Mouse (Mus musculus) liver, embryonic 13.5 days (tissue): Measurements from ENCODE around the gene Zfp410. TPM values are rescaled to one million over a fixed set of nuclear protein-coding genes. Genes with fewer than 3 reads are reported as not detected.
"Not testable (repeated sequence)": the region's sequence is repeated elsewhere in the genome, so short reads cannot be mapped to it uniquely, and the experiment has no call there.

Experiments
- ATAC-seq: fragments of 200-750 bp; cut with Nextera tagmentation; 2 replicates; pipeline ENCODE4 v1.8.0; 2017; ENCODE audit warnings: low read depth, mild to moderate bottlenecking, moderate number of reproducible peaks, moderate library complexity
- DNase-seq: peaks from one replicate; pipeline ENCODE4 v3.0.0; 2022
- H3K27ac ChIP-seq: fragments of 300-500 bp; sonication (generic); 2 replicates; pipeline ENCODE4 v1.5.1; 2015; ENCODE audit warnings: moderate library complexity, mild to moderate bottlenecking, inconsistent platforms
- H3K27me3 ChIP-seq: fragments of 300-500 bp; sonication (generic); 2 replicates; pipeline ENCODE4 v1.6.1; 2015; ENCODE audit warnings: mild to moderate bottlenecking, inconsistent platforms
- H3K36me3 ChIP-seq: fragments of 300-500 bp; sonication (generic); 2 replicates; pipeline ENCODE4 v1.6.1; 2015; ENCODE audit warnings: mild to moderate bottlenecking, inconsistent platforms
- H3K4me1 ChIP-seq: fragments of 300-500 bp; sonication (generic); replicated peaks from 2 replicates; pipeline ENCODE4 v1.6.1; 2015; ENCODE audit warnings: inconsistent platforms
- H3K4me2 ChIP-seq: fragments of 300-500 bp; sonication (generic); 2 replicates; pipeline ENCODE4 v1.6.1; 2015; ENCODE audit warnings: inconsistent platforms, mild to moderate bottlenecking, moderate library complexity
- H3K4me3 ChIP-seq: fragments of 300-500 bp; sonication (generic); replicated peaks from 2 replicates; pipeline ENCODE4 v1.5.1; 2015; ENCODE audit warnings: mild to moderate bottlenecking, inconsistent platforms
- H3K9ac ChIP-seq: fragments of 300-500 bp; sonication (generic); 2 replicates; pipeline ENCODE4 v1.6.1; 2015; ENCODE audit warnings: mild to moderate bottlenecking, inconsistent platforms
- H3K9me3 ChIP-seq: fragments of 300-500 bp; sonication (generic); replicated peaks from 2 replicates; pipeline ENCODE4 v1.6.1; 2016; ENCODE audit warnings: inconsistent platforms
- WGBS: fragments of 180-500 bp; shearing (Covaris S2); methylation state at CpG from one replicate; pipeline ENCODE4 v1.1.7; 2015; ENCODE audit not compliant: insufficient replicate concordance; 5-methylcytosine and 5-hydroxymethylcytosine counted together
- polyA plus RNA-seq: library from polyadenylated mRNA; unstranded; fragments of >200 nt; fragmentation: Nextera tagmentation; extraction: Ambion mirVana; gene quantifications from 2 replicates; pipeline ENCODE4 v1.2.1, GENCODE M21; 2015

The Zfp410 gene
- polyA plus RNA-seq, 1 experiment from 2014 or later: 44.5 TPM

DNA sequence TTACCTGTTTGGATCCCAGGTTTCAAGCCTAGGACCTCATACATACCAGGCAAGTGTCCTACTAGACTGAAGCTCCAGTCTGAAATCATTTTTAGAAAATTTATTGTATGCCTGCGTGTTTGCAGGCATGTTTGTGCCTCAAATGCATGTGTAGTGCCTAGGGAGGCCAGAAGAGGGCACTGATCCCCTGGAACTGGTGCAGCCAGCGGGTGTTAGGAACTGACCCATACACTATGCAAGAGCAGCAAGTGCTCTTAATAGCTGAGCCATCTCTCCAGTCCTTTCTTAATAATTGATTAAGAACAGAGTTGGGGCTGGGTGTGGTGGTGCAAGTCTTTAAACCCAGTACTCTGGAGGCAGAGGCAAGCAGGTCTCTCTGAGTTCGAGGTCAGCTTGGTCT is 28.2 kb upstream of the Zfp410 start:
- no peak overlapping the region for H3K4me2 ChIP-seq
- no peak overlapping the region for H3K9ac ChIP-seq
- H3K4me3 ChIP-seq: no peak overlapping the region
- WGBS: 58% methylated on average over 3 of the region's 3 CpGs
- DNase-seq: peak; percentile 60
- ATAC-seq: no peak
- peaks cover 34% of the 10 kb centered on the region for H3K4me1 ChIP-seq
- no peaks in the 10 kb centered on the region for H3K9me3 ChIP-seq
- H3K27ac ChIP-seq: no peak overlapping the region
- H3K27me3 ChIP-seq: no peaks in the 10 kb centered on the region
- H3K36me3 ChIP-seq: peaks cover 19% of the 10 kb centered on the region

DNA sequence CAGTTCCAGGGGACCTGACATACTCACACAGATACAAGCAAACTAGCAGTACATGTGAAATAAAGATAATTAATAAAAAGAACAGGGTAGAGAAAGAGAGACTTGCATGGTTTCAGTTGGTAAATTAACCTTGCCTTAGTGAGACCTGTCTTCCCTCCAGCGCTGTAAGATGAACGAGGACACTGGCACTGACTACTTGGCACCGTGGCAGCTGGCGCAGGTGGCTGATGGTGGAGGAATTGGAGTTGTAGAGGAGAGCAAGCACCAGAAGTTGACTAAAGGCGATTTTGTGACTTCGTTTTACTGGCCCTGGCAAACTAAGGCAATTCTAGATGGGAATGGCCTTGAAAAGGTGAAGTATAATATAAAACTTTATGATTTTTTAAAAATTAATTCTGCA is 18.8 kb upstream of the Zfp410 start:
- H3K9me3 ChIP-seq: no peaks in the 10 kb centered on the region
- H3K4me1 ChIP-seq: peaks cover 12% of the 10 kb centered on the region
- WGBS: 87% methylated on average over 6 of the region's 6 CpGs
- no peaks in the 10 kb centered on the region for H3K27me3 ChIP-seq
- DNase-seq: no peak
- H3K36me3 ChIP-seq: peaks cover 85% of the 10 kb centered on the region
- H3K9ac ChIP-seq: no peak overlapping the region
- H3K27ac ChIP-seq: peak overlapping the region; percentile 43; the same call in 1 of the 2 replicates
- ATAC-seq: no peak
- no peak overlapping the region for H3K4me3 ChIP-seq
- H3K4me2 ChIP-seq: no peak overlapping the region

DNA sequence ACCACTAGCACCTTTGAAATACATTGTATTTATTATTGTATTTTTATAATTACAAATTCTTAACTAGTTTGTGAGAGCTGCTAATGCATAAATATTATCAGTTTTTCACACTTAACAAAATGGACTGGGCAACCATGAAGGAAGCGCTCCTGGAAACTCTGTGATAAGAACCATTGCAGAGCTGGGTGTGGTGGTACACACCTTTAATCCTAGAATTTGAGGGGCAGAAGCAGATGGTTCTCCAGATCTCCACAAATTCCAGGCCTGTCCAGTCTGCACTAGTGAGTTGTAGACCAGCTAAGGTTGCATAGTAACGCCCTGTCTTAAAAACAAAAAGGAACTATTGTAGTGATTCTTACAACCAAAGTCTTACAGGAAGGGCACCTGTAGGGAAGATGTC is 17.4 kb upstream of the Zfp410 start:
- DNase-seq (peak; percentile 40), ATAC-seq (peak; percentile 86)
- Histone ChIP-seq H3K27me3 (no peaks in the 10 kb centered on the region), H3K4me3 (no peak overlapping the region), H3K4me1 (peaks cover 12% of the 10 kb centered on the region), H3K36me3 (peaks cover 84% of the 10 kb centered on the region), H3K9ac (no peak overlapping the region), H3K9me3 (no peaks in the 10 kb centered on the region), H3K27ac (no peak overlapping the region), H3K4me2 (no peak overlapping the region)
- WGBS: 76% methylated on average over 2 of the region's 2 CpGs

DNA sequence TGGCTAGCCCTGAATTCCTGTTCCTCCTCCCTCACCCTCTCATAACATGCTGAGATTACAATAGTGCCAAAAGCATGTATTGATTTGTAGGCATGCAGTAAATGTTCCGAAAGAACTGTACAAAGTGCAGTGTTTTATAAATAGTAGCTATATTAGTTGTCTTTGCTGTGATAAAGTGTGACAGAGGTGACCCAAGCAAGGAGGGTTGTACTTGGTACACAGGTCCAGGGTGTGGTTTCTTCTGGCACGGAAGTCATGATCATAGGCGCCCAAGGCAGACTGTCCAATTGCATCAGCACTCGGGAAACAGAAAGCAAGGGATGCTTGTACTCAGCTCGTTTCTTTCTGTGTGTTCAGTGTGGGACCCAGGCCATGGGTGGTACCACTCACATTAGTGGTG is 12.6 kb upstream of the Zfp410 start:
- ATAC-seq: no peak
- no peak for DNase-seq
- H3K9ac ChIP-seq: no peak overlapping the region
- WGBS: 84% methylated on average over 5 of the region's 5 CpGs
- H3K9me3 ChIP-seq: no peaks in the 10 kb centered on the region
- H3K4me1 ChIP-seq: peaks cover 7% of the 10 kb centered on the region
- H3K27me3 ChIP-seq: no peaks in the 10 kb centered on the region
- no peak overlapping the region for H3K4me2 ChIP-seq
- no peak overlapping the region for H3K27ac ChIP-seq
- H3K4me3 ChIP-seq: no peak overlapping the region
- H3K36me3 ChIP-seq: peaks cover 83% of the 10 kb centered on the region

DNA sequence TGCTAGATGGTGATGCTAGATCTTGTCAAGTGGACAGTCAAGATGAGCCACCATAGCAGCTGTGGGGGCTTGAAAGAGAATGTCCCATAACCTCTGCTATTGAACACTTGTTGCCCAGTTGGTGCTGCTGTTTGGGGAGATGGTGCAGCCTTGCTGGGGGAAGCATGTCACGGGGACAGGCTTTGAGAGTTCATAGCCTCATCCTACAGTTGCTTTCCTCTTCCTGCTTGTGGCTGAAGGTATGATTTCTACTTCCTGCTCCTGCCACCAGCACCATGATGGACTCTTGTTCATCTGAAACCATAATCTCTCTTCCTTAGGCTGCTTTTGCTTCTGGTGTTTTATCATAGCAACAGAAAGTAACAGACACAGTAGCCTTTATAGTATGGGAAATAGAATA is 12.1 kb upstream of the Zfp410 start:
- no peaks in the 10 kb centered on the region for H3K27me3 ChIP-seq
- peaks cover 82% of the 10 kb centered on the region for H3K36me3 ChIP-seq
- WGBS: 46% methylated on average over 1 of the region's 1 CpGs
- no peak overlapping the region for H3K9ac ChIP-seq
- no peak for DNase-seq
- no peak overlapping the region for H3K4me3 ChIP-seq
- H3K4me2 ChIP-seq: no peak overlapping the region
- peaks cover 3% of the 10 kb centered on the region for H3K4me1 ChIP-seq
- no peak overlapping the region for H3K27ac ChIP-seq
- H3K9me3 ChIP-seq: no peaks in the 10 kb centered on the region
- no peak for ATAC-seq

DNA sequence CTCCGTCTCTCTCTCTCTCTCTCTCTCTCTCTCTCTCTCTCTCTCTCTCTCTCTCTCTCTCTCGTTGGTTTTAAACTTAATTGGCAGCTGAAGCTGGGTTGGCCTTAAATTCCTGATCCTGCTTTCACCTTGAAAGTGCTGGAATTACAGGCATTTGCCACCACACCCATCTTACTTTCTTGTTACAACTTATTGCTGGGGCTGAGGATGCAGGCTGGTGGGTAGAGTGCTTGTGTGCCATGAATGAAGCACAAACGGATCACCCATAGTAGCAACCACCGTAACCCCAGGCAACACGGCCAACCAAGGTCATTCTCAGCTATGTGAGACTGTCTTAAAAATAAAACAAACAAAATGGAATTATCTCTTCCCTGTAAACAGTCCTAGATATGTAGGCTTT is 5.3 kb upstream of the Zfp410 start:
- no peak overlapping the region for H3K4me2 ChIP-seq
- no peak overlapping the region for H3K27ac ChIP-seq
- DNase-seq: no peak
- WGBS: 76% methylated on average over 4 of the region's 5 CpGs
- H3K36me3 ChIP-seq: peaks cover 34% of the 10 kb centered on the region
- H3K4me1 ChIP-seq: peaks cover 12% of the 10 kb centered on the region
- H3K27me3 ChIP-seq: no peaks in the 10 kb centered on the region
- no peak overlapping the region for H3K9ac ChIP-seq
- H3K4me3 ChIP-seq: no peak overlapping the region
- no peak for ATAC-seq
- H3K9me3 ChIP-seq: no peaks in the 10 kb centered on the region

DNA sequence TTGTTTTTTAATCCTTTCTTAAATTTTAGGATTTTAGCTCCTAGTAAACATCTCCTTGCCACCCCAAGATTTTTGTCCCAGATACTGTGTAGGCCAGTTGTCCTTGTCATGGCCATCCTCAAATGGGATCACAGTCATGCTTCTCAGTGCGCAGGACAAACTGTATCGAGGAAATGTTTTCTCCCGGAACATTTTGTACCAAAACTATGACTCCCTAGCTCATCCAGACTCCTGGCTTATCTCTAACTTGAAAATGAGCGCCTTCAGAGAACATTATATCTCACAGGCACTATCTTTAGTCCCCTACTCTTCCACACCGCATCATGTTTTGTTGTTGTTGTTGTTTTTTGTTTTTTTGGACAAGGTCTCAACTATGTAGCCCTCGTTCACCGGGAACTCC is 646 bp upstream of the Zfp410 start:
- Histone ChIP-seq H3K9ac (peak overlapping the region; percentile 98), H3K9me3 (no peaks in the 10 kb centered on the region), H3K36me3 (0 out of 2 replicates have a peak, but pooled peaks cover 4% of the 10 kb centered on the region), H3K27ac (peak overlapping the region; percentile 86), H3K4me3 (peak overlapping the region; percentile 99), H3K4me2 (peak overlapping the region; percentile 86), H3K4me1 (peaks cover 47% of the 10 kb centered on the region), H3K27me3 (no peaks in the 10 kb centered on the region)
- WGBS: 42% methylated on average over 7 of the region's 7 CpGs
- ATAC-seq (no peak), DNase-seq (no peak)

DNA sequence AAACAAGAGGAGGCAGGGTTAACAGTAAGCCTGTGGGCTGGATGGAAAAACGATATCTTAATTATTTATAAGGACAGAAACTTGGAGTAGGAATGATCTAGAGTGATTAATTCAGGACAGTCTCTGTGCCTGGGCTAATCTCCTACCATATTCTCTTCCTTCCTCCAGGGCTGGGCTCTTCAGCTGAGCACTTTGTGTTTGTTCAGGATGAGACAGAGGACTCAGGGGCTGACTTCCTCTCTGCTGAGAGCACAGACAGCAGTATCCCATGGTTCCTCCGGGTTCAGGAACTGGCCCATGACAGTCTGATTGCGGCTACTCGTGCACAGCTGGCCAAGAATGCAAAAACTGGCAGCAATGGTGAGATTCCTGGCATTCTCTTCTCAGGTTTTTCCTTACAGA is 10.5 kb downstream of the Zfp410 start:
- DNase-seq (no peak), ATAC-seq (no peak)
- Histone ChIP-seq H3K27ac (no peak overlapping the region), H3K4me1 (0 out of 2 replicates have a peak, but pooled peaks cover 3% of the 10 kb centered on the region), H3K27me3 (no peaks in the 10 kb centered on the region), H3K4me3 (no peak overlapping the region), H3K9me3 (no peaks in the 10 kb centered on the region), H3K36me3 (peaks cover 78% of the 10 kb centered on the region), H3K9ac (no peak overlapping the region), H3K4me2 (no peak overlapping the region)
- WGBS: 66% methylated on average over 4 of the region's 4 CpGs

DNA sequence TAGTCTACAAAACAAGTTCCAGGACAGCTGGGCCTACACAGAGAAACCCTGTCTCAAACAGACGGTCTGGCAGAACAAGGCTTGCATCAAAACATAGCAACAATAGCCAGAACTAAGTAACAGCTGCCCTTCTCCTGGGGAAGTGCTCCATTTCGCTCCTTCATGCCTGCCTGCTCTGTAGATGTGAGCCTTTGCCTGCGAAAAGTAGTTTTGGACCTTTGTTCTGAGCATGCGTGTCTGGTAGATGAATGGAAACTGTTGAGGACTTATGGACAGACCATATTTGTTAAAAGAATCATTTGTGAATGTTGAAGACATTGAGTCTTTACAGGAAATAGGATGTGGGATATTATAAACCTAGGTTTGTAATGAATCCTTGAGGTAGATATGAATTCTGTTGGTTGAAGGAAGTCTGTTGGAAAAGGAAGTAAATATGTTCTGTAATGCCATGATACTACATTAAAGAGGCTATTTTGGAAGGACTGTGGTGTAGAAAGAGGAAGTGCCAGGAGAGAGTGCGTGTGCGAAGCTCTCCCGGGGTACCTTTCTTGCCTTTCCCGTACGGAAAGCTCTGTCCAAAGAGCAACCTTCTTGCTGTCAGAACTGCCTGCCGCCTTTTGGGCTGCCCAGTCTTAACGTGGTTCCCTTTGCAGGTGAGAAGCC is 20.4 kb downstream of the Zfp410 start:
- Histone ChIP-seq H3K9me3 (no peaks in the 10 kb centered on the region), H3K4me3 (no peak overlapping the region), H3K9ac (no peak overlapping the region), H3K27me3 (no peaks in the 10 kb centered on the region), H3K36me3 (peaks cover 89% of the 10 kb centered on the region), H3K4me2 (no peak overlapping the region), H3K27ac (no peak overlapping the region; the same call in 1 of the 2 replicates), H3K4me1 (no peaks in the 10 kb centered on the region)
- ATAC-seq (no peak), DNase-seq (no peak)
- WGBS: 53% methylated on average over 11 of the region's 11 CpGs

DNA sequence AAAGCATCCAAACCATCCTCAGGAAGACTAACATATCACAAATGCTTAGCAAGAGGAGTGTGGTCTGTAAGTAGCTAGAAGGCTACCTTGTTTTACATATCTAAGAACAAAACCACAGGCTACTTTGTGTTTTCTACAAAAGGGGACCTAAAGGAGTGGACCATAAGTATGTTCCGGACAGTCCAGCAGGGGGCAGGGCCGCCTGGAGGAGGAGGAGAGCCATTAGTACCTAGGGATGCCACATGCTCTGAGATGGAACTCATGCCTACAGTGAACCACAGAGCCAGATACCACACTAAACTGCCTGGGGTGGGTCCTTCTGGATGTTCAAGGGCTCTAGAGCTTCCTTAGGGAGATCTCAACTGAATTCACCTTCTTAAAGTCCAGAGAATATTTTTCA is 30.5 kb downstream of the Zfp410 start:
- WGBS: 60% methylated on average over 2 of the region's 2 CpGs
- DNase-seq (no peak), ATAC-seq (no peak)
- Histone ChIP-seq H3K27ac (no peak overlapping the region), H3K27me3 (no peaks in the 10 kb centered on the region), H3K9ac (no peak overlapping the region), H3K4me1 (peaks cover 9% of the 10 kb centered on the region; the same call in 1 of the 2 replicates), H3K4me3 (no peak overlapping the region), H3K9me3 (no peaks in the 10 kb centered on the region), H3K4me2 (no peak overlapping the region), H3K36me3 (peaks cover 46% of the 10 kb centered on the region)

DNA sequence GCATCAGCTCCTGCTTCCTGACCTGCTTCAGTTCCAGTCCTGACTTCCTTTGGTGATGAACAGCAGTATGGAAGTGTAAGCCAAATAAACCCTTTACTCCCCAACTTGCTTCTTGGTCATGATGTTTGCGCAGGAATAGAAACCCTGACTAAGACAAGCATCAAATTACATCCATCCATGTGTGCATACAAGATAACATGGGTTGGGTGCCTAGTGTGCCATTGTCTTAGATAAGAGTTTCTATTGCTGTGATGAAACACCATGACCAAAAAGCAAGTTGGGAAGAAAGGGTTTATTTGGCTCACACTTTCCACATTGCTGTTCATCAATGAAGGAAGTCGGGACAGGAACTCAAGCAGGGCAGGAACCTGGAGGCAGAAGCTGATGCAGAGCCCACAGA is 42.0 kb downstream of the Zfp410 start:
- not testable (repeated sequence) for H3K9me3 ChIP-seq, H3K27me3 ChIP-seq
- H3K4me2 ChIP-seq: peak overlapping the region; percentile 49
- ATAC-seq (peak; percentile 27), DNase-seq (peak; percentile 35)
- WGBS: 34% methylated on average over 2 of the region's 2 CpGs
- H3K27ac ChIP-seq: peak overlapping the region; percentile 82
- H3K4me1 ChIP-seq: peaks cover 66% of the 10 kb centered on the region
- H3K9ac ChIP-seq: peak overlapping the region; percentile 46
- 0 out of 2 replicates have a peak overlapping the region, but pooled peaks have one; percentile 4 for H3K4me3 ChIP-seq
- peaks cover 27% of the 10 kb centered on the region for H3K36me3 ChIP-seq
